Mouse (Mus musculus): Measurements from ENCODE around the gene Nek11.

The Nek11 gene

GRCm38 (mm10) chr9:105313250-105313649 lies 82.1 kb downstream of the Nek11 start:
- DNase-seq (ENCODE audit: inconsistent ontology term): no peak

GRCm38 (mm10) chr9:105312686-105313085 lies 82.6 kb downstream of the Nek11 start:
- DNase-seq (ENCODE audit: inconsistent ontology term): no peak

- DNase-seq (ENCODE audit: inconsistent ontology term): peak; percentile 35
Observed at GRCm38 (mm10) chr9:105309553-105310281, 85.6 kb downstream of the Nek11 start.

GRCm38 (mm10) chr9:105306042-105306441 lies 89.3 kb downstream of the Nek11 start:
- no peak for DNase-seq (ENCODE audit: inconsistent ontology term)

GRCm38 (mm10) chr9:105302230-105302629 lies 93.1 kb downstream of the Nek11 start:
- no peak for DNase-seq (ENCODE audit: inconsistent ontology term)

GRCm38 (mm10) chr9:105301396-105301795 lies 93.9 kb downstream of the Nek11 start:
- DNase-seq (ENCODE audit: inconsistent ontology term): no peak

GRCm38 (mm10) chr9:105300738-105301325 lies 94.5 kb downstream of the Nek11 start:
- no peak for DNase-seq (ENCODE audit: inconsistent ontology term)

- DNase-seq (ENCODE audit: inconsistent ontology term): no peak
Observed at GRCm38 (mm10) chr9:105284670-105285069, 110.7 kb downstream of the Nek11 start.

- no peak for DNase-seq (ENCODE audit: inconsistent ontology term)
Observed at GRCm38 (mm10) chr9:105282725-105283124, 112.6 kb downstream of the Nek11 start.

GRCm38 (mm10) chr9:105274925-105275324 lies 120.4 kb downstream of the Nek11 start:
- DNase-seq (ENCODE audit: inconsistent ontology term): no peak

- DNase-seq (ENCODE audit: inconsistent ontology term): no peak
Observed at GRCm38 (mm10) chr9:105274286-105274685, 121.0 kb downstream of the Nek11 start.

GRCm38 (mm10) chr9:105272241-105272640 lies 123.1 kb downstream of the Nek11 start:
- DNase-seq (ENCODE audit: inconsistent ontology term): no peak

GRCm38 (mm10) chr9:105263140-105263539 lies 132.2 kb downstream of the Nek11 start:
- DNase-seq (ENCODE audit: inconsistent ontology term): no peak

GRCm38 (mm10) chr9:105257668-105258067 lies 137.7 kb downstream of the Nek11 start:
- no peak for DNase-seq (ENCODE audit: inconsistent ontology term)

- no peak for DNase-seq (ENCODE audit: inconsistent ontology term)
Observed at GRCm38 (mm10) chr9:105254076-105254475, 141.2 kb downstream of the Nek11 start.

GRCm38 (mm10) chr9:105252349-105253041 lies 142.8 kb downstream of the Nek11 start:
- DNase-seq (ENCODE audit: inconsistent ontology term): peak; percentile 3

- no peak for DNase-seq (ENCODE audit: inconsistent ontology term)
Observed at GRCm38 (mm10) chr9:105251256-105251655, 144.1 kb downstream of the Nek11 start.

GRCm38 (mm10) chr9:105244024-105244423 lies 151.3 kb downstream of the Nek11 start:
- DNase-seq (ENCODE audit: inconsistent ontology term): peak; percentile 0

GRCm38 (mm10) chr9:105214434-105214833 lies 180.9 kb downstream of the Nek11 start:
- no peak for DNase-seq (ENCODE audit: inconsistent ontology term)

GRCm38 (mm10) chr9:105200305-105200704 lies 195.0 kb downstream of the Nek11 start:
- DNase-seq (ENCODE audit: inconsistent ontology term): no peak

GRCm38 (mm10) chr9:105186725-105187124 lies 208.6 kb downstream of the Nek11 start:
- DNase-seq (ENCODE audit: inconsistent ontology term): no peak

- no peak for DNase-seq (ENCODE audit: inconsistent ontology term)
Observed at GRCm38 (mm10) chr9:105182392-105182791, 212.9 kb downstream of the Nek11 start.

GRCm38 (mm10) chr9:105144992-105145391 lies 250.3 kb downstream of the Nek11 start, which contains the start of gene 1700080E11Rik:
Gene 1700080E11Rik (minus strand): TSS chr9:105145092.
- DNase-seq (ENCODE audit: inconsistent ontology term): no peak
